Mouse (Mus musculus) right cerebral cortex, postnatal 25 days (tissue): ENCODE results near the gene Zmiz1.
A peak's percentile ranks its signal among the peaks of the same experiment; 100 is the strongest.

Experiments used
- DNase-seq: peaks from one replicate; pipeline ENCODE4 v3.0.0; 2022

Zmiz1 gene

GRCm38 (mm10) chr14:25654401-25655197 lies 195.6 kb downstream of the Zmiz1 start:
- DNase-seq, result peak; percentile 65

GRCm38 (mm10) chr14:25660661-25661060 lies 201.7 kb downstream of the Zmiz1 start:
- no peak for DNase-seq

GRCm38 (mm10) chr14:25661185-25661920 lies 202.4 kb downstream of the Zmiz1 start:
- DNase-seq, result no peak

GRCm38 (mm10) chr14:25663649-25664309 lies 204.8 kb downstream of the Zmiz1 start:
- DNase-seq, result no peak

GRCm38 (mm10) chr14:25664310-25664695 lies 205.3 kb downstream of the Zmiz1 start:
- DNase-seq, result no peak

- DNase-seq, result no peak
Measured at GRCm38 (mm10) chr14:25665314-25665970, 206.5 kb downstream of the Zmiz1 start.

GRCm38 (mm10) chr14:25666668-25667376 lies 207.8 kb downstream of the Zmiz1 start:
- DNase-seq, result no peak

- DNase-seq, result no peak
Measured at GRCm38 (mm10) chr14:25667587-25667986, 208.6 kb downstream of the Zmiz1 start.

- DNase-seq, result no peak
Measured at GRCm38 (mm10) chr14:25679625-25680024, 220.6 kb downstream of the Zmiz1 start.

- no peak for DNase-seq
Measured at GRCm38 (mm10) chr14:25682020-25682419, 223.0 kb downstream of the Zmiz1 start.

- DNase-seq, result no peak
Measured at GRCm38 (mm10) chr14:25686216-25686945, 227.4 kb downstream of the Zmiz1 start.

GRCm38 (mm10) chr14:25686983-25687901 lies 228.3 kb downstream of the Zmiz1 start:
- DNase-seq, result no peak

GRCm38 (mm10) chr14:25693271-25693887 lies 234.4 kb downstream of the Zmiz1 start:
- DNase-seq, result no peak

- DNase-seq, result peak; percentile 96
Measured at GRCm38 (mm10) chr14:25693888-25694568, 235.0 kb downstream of the Zmiz1 start, which contains the start of gene Ppif. TSS of gene Ppif (plus strand) at chr14:25694154.

- DNase-seq, result no peak
Measured at GRCm38 (mm10) chr14:25694569-25694897, 235.5 kb downstream of the Zmiz1 start.

GRCm38 (mm10) chr14:25695059-25695458 lies 236.1 kb downstream of the Zmiz1 start:
- DNase-seq, result no peak

GRCm38 (mm10) chr14:25696356-25696755 lies 237.4 kb downstream of the Zmiz1 start:
- no peak for DNase-seq

- DNase-seq, result no peak
Measured at GRCm38 (mm10) chr14:25701986-25702385, 243.0 kb downstream of the Zmiz1 start.

GRCm38 (mm10) chr14:25707691-25708181 lies 248.8 kb downstream of the Zmiz1 start:
- DNase-seq, result peak; percentile 60
